Mouse (Mus musculus) ovary, postnatal 10 days (tissue): ENCODE measurements around the gene Ugt1a8.

Source experiments
- DNase-seq: peaks from one replicate; pipeline ENCODE4 v3.0.0; 2022; ENCODE audit warnings: low spot score

Gene Ugt1a8

GRCm38 (mm10) chr1:88186325-88186935 lies 98.8 kb downstream of the Ugt1a8 start:
- no peak for DNase-seq

- DNase-seq = no peak
These were observed 104.5 kb downstream of the Ugt1a8 start for GRCm38 (mm10) chr1:88192136-88192535.

GRCm38 (mm10) chr1:88195687-88196086 lies 108.1 kb downstream of the Ugt1a8 start:
- no peak for DNase-seq

- no peak for DNase-seq
These were observed 109.8 kb downstream of the Ugt1a8 start for GRCm38 (mm10) chr1:88197443-88197842.

GRCm38 (mm10) chr1:88199996-88200395 lies 112.4 kb downstream of the Ugt1a8 start:
- DNase-seq = no peak

GRCm38 (mm10) chr1:88200456-88200855 lies 112.8 kb downstream of the Ugt1a8 start, which contains the start of gene Ugt1a2:
TSS of gene Ugt1a2 (plus strand) at chr1:88200601.
- no peak for DNase-seq

- no peak for DNase-seq
These were observed 117.8 kb downstream of the Ugt1a8 start, which contains the start of gene Dnajb3 for GRCm38 (mm10) chr1:88205294-88205922. TSS of gene Dnajb3 (minus strand) at chr1:88205782.

GRCm38 (mm10) chr1:88206843-88207479 lies 119.3 kb downstream of the Ugt1a8 start:
- DNase-seq = no peak

- DNase-seq = no peak
These were observed 124.2 kb downstream of the Ugt1a8 start, which contains the start of gene Ugt1a1 for GRCm38 (mm10) chr1:88211812-88212211. TSS of gene Ugt1a1 (plus strand) at chr1:88211959.

GRCm38 (mm10) chr1:88212341-88213045 lies 124.9 kb downstream of the Ugt1a8 start:
- DNase-seq = no peak

GRCm38 (mm10) chr1:88213061-88213460 lies 125.4 kb downstream of the Ugt1a8 start:
- DNase-seq = no peak

- no peak for DNase-seq
These were observed 126.3 kb downstream of the Ugt1a8 start for GRCm38 (mm10) chr1:88213766-88214461.

GRCm38 (mm10) chr1:88214462-88214952 lies 126.9 kb downstream of the Ugt1a8 start:
- DNase-seq = no peak

GRCm38 (mm10) chr1:88215466-88216380 lies 128.1 kb downstream of the Ugt1a8 start:
- no peak for DNase-seq

GRCm38 (mm10) chr1:88216551-88216950 lies 128.9 kb downstream of the Ugt1a8 start:
- no peak for DNase-seq

GRCm38 (mm10) chr1:88217144-88217543 lies 129.5 kb downstream of the Ugt1a8 start:
- no peak for DNase-seq

GRCm38 (mm10) chr1:88217576-88217975 lies 130.0 kb downstream of the Ugt1a8 start:
- DNase-seq = no peak

GRCm38 (mm10) chr1:88218051-88218450 lies 130.4 kb downstream of the Ugt1a8 start:
- no peak for DNase-seq

GRCm38 (mm10) chr1:88218591-88218990 lies 131.0 kb downstream of the Ugt1a8 start:
- no peak for DNase-seq

- no peak for DNase-seq
These were observed 131.4 kb downstream of the Ugt1a8 start for GRCm38 (mm10) chr1:88219054-88219453.

- DNase-seq = no peak
These were observed 132.7 kb downstream of the Ugt1a8 start for GRCm38 (mm10) chr1:88220336-88220735.
